Mouse (Mus musculus): Measurements from ENCODE around the gene Pcdh10. TPM values are rescaled to one million over a fixed set of nuclear protein-coding genes. Genes with fewer than 3 reads are reported as not detected.

The Pcdh10 gene
- polyA plus RNA-seq (2014; fragmentation: Nextera tagmentation; extraction: Ambion mirVana) = 0.75 and 1.1 TPM in 2 replicates

- H3K36me3 ChIP-seq (ENCODE audit: control insufficient read depth, insufficient read depth, low read length) = no peaks in the 10 kb centered on the region
- peak within 1 kb of the TSS; percentile 47 for H3K4me3 ChIP-seq (ENCODE audit: low read depth, low read length)
- peaks cover 2% of the 10 kb centered on the region for H3K4me1 ChIP-seq (replicated peaks; ENCODE audit: control insufficient read depth, insufficient read depth, low read length)
- DNase-seq (ENCODE audit: low spot score) (peak; percentile 82), ATAC-seq (replicated peaks; ENCODE audit: low FRiP score) (peak; percentile 86)
- H3K9ac ChIP-seq (ENCODE audit: low read depth, low read length) = no peak within 1 kb of the TSS
- peak within 1 kb of the TSS; percentile 81 for H3K4me2 ChIP-seq
- H3K27ac ChIP-seq (ENCODE audit: low read depth, low read length) = no peak within 1 kb of the TSS
- peaks cover 75% of the 10 kb centered on the region for H3K27me3 ChIP-seq (replicated peaks; ENCODE audit: control insufficient read depth, insufficient read depth, low read length)
- WGBS = under 1% methylated on average over 26 of the region's 26 CpGs
- no peaks in the 10 kb centered on the region for H3K9me3 ChIP-seq (ENCODE audit: control insufficient read depth, low read length)
These were observed at the start of gene Pcdh10 for GRCm38 (mm10) chr3:45378145-45378544. Gene Pcdh10 (plus strand): TSS chr3:45378398.

- 88% methylated on average over 1 of the region's 1 CpGs for WGBS
- H3K9me3 ChIP-seq (ENCODE audit: control insufficient read depth, low read length) = no peaks in the 10 kb centered on the region
- H3K27me3 ChIP-seq (replicated peaks; ENCODE audit: control insufficient read depth, insufficient read depth, low read length) = no peaks in the 10 kb centered on the region
- no peak overlapping the region for H3K4me3 ChIP-seq (ENCODE audit: low read depth, low read length)
- no peak overlapping the region for H3K27ac ChIP-seq (ENCODE audit: low read depth, low read length)
- H3K36me3 ChIP-seq (ENCODE audit: control insufficient read depth, insufficient read depth, low read length) = no peaks in the 10 kb centered on the region
- DNase-seq (ENCODE audit: low spot score) (no peak), ATAC-seq (replicated peaks; ENCODE audit: low FRiP score) (no peak)
- no peaks in the 10 kb centered on the region for H3K4me1 ChIP-seq (replicated peaks; ENCODE audit: control insufficient read depth, insufficient read depth, low read length)
- H3K4me2 ChIP-seq = no peak overlapping the region
- H3K9ac ChIP-seq (ENCODE audit: low read depth, low read length) = no peak overlapping the region
These were observed 22.3 kb upstream of the Pcdh10 start for GRCm38 (mm10) chr3:45355919-45356318.

DNA sequence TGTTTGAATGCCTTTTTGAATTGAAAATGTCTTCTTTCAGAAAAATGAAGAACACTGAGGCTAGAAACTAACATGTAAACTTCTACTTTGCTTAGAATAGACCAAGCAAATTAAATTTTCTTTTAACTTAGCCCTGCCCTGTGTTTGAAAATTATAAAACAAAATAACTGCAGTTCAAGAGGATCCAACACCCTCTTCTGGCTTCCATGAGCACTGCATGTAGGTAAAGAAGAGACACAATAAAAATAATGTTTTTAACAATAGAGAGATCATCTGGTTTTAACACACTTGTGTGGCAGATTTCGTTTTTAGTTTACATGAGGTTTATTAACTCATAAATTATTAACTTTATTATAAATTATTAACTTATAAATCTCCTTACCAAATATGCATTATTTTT is 9.2 kb upstream of the Pcdh10 start:
- no peak overlapping the region for H3K4me2 ChIP-seq
- no peaks in the 10 kb centered on the region for H3K27me3 ChIP-seq (replicated peaks; ENCODE audit: control insufficient read depth, insufficient read depth, low read length)
- no peak overlapping the region for H3K27ac ChIP-seq (ENCODE audit: low read depth, low read length)
- ATAC-seq (replicated peaks; ENCODE audit: low FRiP score) = no peak
- no peak overlapping the region for H3K9ac ChIP-seq (ENCODE audit: low read depth, low read length)
- no peak for DNase-seq (ENCODE audit: low spot score)
- no peak overlapping the region for H3K4me3 ChIP-seq (ENCODE audit: low read depth, low read length)
- 54% methylated on average over 1 of the region's 1 CpGs for WGBS
- no peaks in the 10 kb centered on the region for H3K36me3 ChIP-seq (ENCODE audit: control insufficient read depth, insufficient read depth, low read length)
- no peaks in the 10 kb centered on the region for H3K4me1 ChIP-seq (replicated peaks; ENCODE audit: control insufficient read depth, insufficient read depth, low read length)
- no peaks in the 10 kb centered on the region for H3K9me3 ChIP-seq (ENCODE audit: control insufficient read depth, low read length)

GRCm38 (mm10) chr3:45375761-45376500 is 2.3 kb upstream of the Pcdh10 start:
- Histone ChIP-seq H3K4me2 (peak overlapping the region; percentile 81), H3K36me3 (ENCODE audit: control insufficient read depth, insufficient read depth, low read length) (no peaks in the 10 kb centered on the region), H3K27me3 (replicated peaks; ENCODE audit: control insufficient read depth, insufficient read depth, low read length) (peaks cover 57% of the 10 kb centered on the region), H3K4me1 (replicated peaks; ENCODE audit: control insufficient read depth, insufficient read depth, low read length) (peaks cover 2% of the 10 kb centered on the region), H3K9me3 (ENCODE audit: control insufficient read depth, low read length) (no peaks in the 10 kb centered on the region), H3K9ac (ENCODE audit: low read depth, low read length) (no peak overlapping the region), H3K4me3 (ENCODE audit: low read depth, low read length) (peak overlapping the region; percentile 47), H3K27ac (ENCODE audit: low read depth, low read length) (no peak overlapping the region)
- peak; percentile 19; the same call in 1 of the 2 replicates for ATAC-seq (replicated peaks; ENCODE audit: low FRiP score)
- peak; percentile 68 for DNase-seq (ENCODE audit: low spot score)
- WGBS = under 1% methylated on average over 26 of the region's 27 CpGs

GRCm38 (mm10) chr3:45376501-45377390 is 1.5 kb upstream of the Pcdh10 start:
- H3K9me3 ChIP-seq (ENCODE audit: control insufficient read depth, low read length) = no peaks in the 10 kb centered on the region
- H3K27ac ChIP-seq (ENCODE audit: low read depth, low read length) = no peak overlapping the region
- no peaks in the 10 kb centered on the region for H3K36me3 ChIP-seq (ENCODE audit: control insufficient read depth, insufficient read depth, low read length)
- peaks cover 65% of the 10 kb centered on the region for H3K27me3 ChIP-seq (replicated peaks; ENCODE audit: control insufficient read depth, insufficient read depth, low read length)
- DNase-seq (ENCODE audit: low spot score) (peak; percentile 37), ATAC-seq (replicated peaks; ENCODE audit: low FRiP score) (no peak)
- H3K4me3 ChIP-seq (ENCODE audit: low read depth, low read length) = peak overlapping the region; percentile 47
- under 1% methylated on average over 59 of the region's 59 CpGs for WGBS
- peaks cover 2% of the 10 kb centered on the region for H3K4me1 ChIP-seq (replicated peaks; ENCODE audit: control insufficient read depth, insufficient read depth, low read length)
- H3K4me2 ChIP-seq = peak overlapping the region; percentile 81
- no peak overlapping the region for H3K9ac ChIP-seq (ENCODE audit: low read depth, low read length)

DNA sequence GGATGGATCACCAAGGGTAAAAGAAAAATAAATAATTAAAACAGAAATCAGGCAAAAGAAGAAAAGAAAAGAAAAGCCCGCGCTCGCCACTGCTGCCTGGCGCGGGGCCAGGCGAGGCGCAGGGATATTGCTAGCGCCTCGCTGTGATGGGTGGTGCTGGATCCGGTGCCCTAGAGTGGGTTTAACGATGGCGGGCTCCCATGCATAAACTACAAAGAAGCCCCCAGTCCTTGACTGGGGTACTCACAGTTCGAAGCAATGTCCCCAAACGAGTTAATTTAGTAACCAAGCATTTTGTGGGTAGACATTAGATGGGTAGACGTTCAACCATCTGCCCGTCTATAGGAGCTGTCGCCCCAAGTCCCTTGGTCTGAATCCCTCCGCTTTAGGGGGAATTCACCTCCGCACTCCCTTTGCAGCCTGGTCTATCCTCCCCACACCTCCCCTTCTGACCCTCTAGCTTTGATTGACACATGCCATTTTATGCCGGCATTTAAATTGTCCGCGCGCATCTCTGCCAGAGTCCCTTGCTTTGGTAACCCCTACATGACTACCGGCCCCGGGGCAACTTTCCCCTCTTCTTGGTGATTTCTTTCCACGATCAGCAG is 703 bp upstream of the Pcdh10 start:
- under 1% methylated on average over 26 of the region's 26 CpGs for WGBS
- H3K27me3 ChIP-seq (replicated peaks; ENCODE audit: control insufficient read depth, insufficient read depth, low read length) = peaks cover 72% of the 10 kb centered on the region
- peaks cover 2% of the 10 kb centered on the region for H3K4me1 ChIP-seq (replicated peaks; ENCODE audit: control insufficient read depth, insufficient read depth, low read length)
- H3K9me3 ChIP-seq (ENCODE audit: control insufficient read depth, low read length) = no peaks in the 10 kb centered on the region
- no peak for ATAC-seq (replicated peaks; ENCODE audit: low FRiP score)
- DNase-seq (ENCODE audit: low spot score) = peak; percentile 45
- no peak overlapping the region for H3K27ac ChIP-seq (ENCODE audit: low read depth, low read length)
- no peaks in the 10 kb centered on the region for H3K36me3 ChIP-seq (ENCODE audit: control insufficient read depth, insufficient read depth, low read length)
- peak overlapping the region; percentile 81 for H3K4me2 ChIP-seq
- H3K4me3 ChIP-seq (ENCODE audit: low read depth, low read length) = peak overlapping the region; percentile 47
- no peak overlapping the region for H3K9ac ChIP-seq (ENCODE audit: low read depth, low read length)

DNA sequence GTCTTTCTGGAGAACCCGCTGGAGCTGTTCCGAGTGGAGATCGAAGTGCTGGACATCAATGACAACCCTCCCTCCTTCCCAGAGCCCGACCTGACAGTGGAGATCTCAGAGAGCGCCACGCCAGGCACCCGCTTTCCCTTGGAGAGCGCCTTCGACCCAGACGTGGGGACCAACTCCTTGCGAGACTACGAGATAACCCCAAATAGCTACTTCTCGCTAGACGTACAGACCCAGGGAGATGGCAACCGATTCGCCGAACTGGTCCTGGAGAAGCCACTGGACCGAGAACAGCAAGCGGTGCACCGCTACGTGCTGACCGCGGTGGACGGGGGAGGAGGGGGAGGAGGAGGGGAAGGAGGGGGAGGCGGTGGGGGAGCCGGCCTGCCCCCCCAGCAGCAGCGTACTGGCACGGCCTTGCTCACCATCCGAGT is 1.4 kb downstream of the Pcdh10 start:
- no peak overlapping the region for H3K9ac ChIP-seq (ENCODE audit: low read depth, low read length)
- no peaks in the 10 kb centered on the region for H3K9me3 ChIP-seq (ENCODE audit: control insufficient read depth, low read length)
- H3K4me2 ChIP-seq = peak overlapping the region; percentile 81
- 0% methylated on average over 24 of the region's 29 CpGs for WGBS
- peaks cover 2% of the 10 kb centered on the region for H3K4me1 ChIP-seq (replicated peaks; ENCODE audit: control insufficient read depth, insufficient read depth, low read length)
- H3K4me3 ChIP-seq (ENCODE audit: low read depth, low read length) = peak overlapping the region; percentile 47
- peaks cover 75% of the 10 kb centered on the region for H3K27me3 ChIP-seq (replicated peaks; ENCODE audit: control insufficient read depth, insufficient read depth, low read length)
- ATAC-seq (replicated peaks; ENCODE audit: low FRiP score) (no peak), DNase-seq (ENCODE audit: low spot score) (peak; percentile 32)
- no peaks in the 10 kb centered on the region for H3K36me3 ChIP-seq (ENCODE audit: control insufficient read depth, insufficient read depth, low read length)
- no peak overlapping the region for H3K27ac ChIP-seq (ENCODE audit: low read depth, low read length)

GRCm38 (mm10) chr3:45379972-45380761 is 2.0 kb downstream of the Pcdh10 start:
- H3K27me3 ChIP-seq (replicated peaks; ENCODE audit: control insufficient read depth, insufficient read depth, low read length) = peaks cover 73% of the 10 kb centered on the region

More at GRCm38 (mm10) chr3:45379972-45380761, 2.0 kb downstream of the Pcdh10 start:
- no peaks in the 10 kb centered on the region for H3K36me3 ChIP-seq (ENCODE audit: control insufficient read depth, insufficient read depth, low read length)
- peak overlapping the region; percentile 81 for H3K4me2 ChIP-seq
- no peak for ATAC-seq (replicated peaks; ENCODE audit: low FRiP score)
- WGBS = 3% methylated on average over 55 of the region's 55 CpGs
- H3K9me3 ChIP-seq (ENCODE audit: control insufficient read depth, low read length) = no peaks in the 10 kb centered on the region
- DNase-seq (ENCODE audit: low spot score) = peak; percentile 43
- peaks cover 2% of the 10 kb centered on the region for H3K4me1 ChIP-seq (replicated peaks; ENCODE audit: control insufficient read depth, insufficient read depth, low read length)
- peak overlapping the region; percentile 47 for H3K4me3 ChIP-seq (ENCODE audit: low read depth, low read length)
- H3K9ac ChIP-seq (ENCODE audit: low read depth, low read length) = no peak overlapping the region
- no peak overlapping the region for H3K27ac ChIP-seq (ENCODE audit: low read depth, low read length)
